Mouse (Mus musculus) heart, postnatal 25 days (tissue): ENCODE measurements around the gene Skp2. TPM values are rescaled to one million over a fixed set of nuclear protein-coding genes. Genes with fewer than 3 reads are reported as not detected.

Source experiments
- DNase-seq: peaks from one replicate; pipeline ENCODE4 v3.0.0; 2022; ENCODE audit warnings: low spot score
- intact Hi-C: fragments of 180-260 bp; cut with DNase I; formaldehyde crosslinking; loops from one replicate; pipeline ENCODE4 v1.15.1; 2025
- total RNA-seq, 2 experiments: library from RNA; stranded (reverse); gene quantifications; 2 replicates each; pipeline ENCODE4 v1.2.3; 2021

Gene Skp2
- total RNA-seq, 2 experiments from 2014 or later: 0.88 to 1.3 TPM

DNA sequence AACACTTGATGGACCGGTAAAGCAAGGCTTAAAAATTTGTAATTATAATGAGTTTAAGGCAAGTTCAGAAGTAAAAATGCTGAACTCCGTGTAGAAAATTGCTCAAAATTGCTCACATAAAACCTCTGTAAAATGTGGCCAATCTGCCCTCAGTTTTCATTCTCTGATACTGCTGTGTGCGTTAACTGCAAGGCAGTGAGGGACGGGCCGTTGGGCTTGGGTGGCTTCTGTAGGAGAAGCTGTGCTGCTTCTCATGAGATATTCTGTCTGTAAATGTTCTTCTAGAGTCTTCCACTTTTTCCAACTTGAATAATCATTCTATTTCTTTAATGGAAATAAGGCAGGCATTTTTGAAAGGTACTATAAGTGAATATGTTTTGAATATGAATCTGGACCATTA is 75.6 kb downstream of the Skp2 start:
- intact Hi-C loops: no loop called here
- DNase-seq: no peak

DNA sequence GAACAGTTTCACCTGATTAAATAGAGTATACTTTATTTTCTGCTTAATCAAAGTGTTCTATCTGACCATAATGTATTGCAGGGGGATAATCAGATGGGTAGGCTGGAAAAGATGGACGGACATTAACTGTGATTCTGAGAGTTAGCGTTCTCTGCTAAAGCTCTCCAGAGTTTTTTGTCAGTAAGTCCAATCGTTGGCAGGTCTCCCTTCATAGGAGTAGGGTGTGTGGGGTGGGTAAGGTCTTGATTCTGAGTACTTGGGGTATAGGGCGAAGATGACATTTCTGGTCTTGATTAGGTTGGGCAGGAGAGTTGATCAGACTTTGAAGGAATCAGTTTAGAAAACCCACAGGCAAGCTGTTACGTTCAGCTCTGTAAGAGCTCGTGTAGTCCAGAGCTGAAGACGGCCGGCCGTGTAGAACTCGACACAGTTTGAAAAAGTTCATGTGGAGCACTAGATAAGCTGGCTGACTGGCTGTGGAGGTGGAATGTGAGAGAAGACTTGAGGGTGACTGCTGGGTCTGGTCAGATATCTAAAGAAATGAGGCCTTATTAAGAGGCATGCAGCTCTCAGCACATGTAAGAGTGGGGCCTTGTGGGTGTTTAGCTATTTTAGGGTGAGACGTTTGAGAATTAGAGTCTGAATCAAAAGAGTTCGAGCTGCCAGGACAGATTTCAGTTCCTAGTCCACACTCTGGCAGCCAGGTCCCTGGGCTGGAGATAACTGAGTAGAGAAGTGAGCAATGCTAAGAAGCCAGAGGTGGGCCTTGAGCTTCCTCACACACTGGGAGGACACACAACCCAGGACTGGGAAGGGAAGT is 76.5 kb downstream of the Skp2 start:
- no peak for DNase-seq
- intact Hi-C loops: no loop called here

DNA sequence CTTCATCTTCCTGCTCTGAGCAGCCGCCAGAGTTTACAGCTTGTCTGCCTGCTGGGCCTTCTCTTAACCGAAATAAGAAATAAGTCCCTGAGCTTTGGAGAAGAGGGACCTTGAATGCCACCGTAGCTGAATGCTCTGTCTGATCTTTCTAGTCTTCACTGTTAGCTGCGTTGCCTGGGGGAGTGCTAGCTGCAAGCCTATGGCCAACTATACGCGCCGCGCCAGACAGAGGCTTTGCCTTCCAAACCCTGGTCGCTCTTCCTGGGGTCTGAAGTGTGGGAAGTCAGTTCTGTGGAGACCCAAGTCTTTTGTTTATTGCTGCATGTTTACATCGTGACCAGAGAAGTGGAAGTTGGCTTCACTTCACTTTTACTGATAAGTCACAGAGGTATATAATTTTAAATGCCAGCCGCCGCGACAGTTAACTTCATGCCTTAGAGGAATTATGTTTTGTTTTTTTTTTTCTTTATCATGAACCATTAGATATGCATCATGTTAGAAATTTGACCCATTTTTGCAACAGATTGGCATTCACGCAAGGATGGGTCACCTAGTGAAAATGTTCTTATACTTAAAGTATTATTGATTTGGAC is 79.5 kb downstream of the Skp2 start:
- DNase-seq: no peak
- intact Hi-C loops: no loop called here

DNA sequence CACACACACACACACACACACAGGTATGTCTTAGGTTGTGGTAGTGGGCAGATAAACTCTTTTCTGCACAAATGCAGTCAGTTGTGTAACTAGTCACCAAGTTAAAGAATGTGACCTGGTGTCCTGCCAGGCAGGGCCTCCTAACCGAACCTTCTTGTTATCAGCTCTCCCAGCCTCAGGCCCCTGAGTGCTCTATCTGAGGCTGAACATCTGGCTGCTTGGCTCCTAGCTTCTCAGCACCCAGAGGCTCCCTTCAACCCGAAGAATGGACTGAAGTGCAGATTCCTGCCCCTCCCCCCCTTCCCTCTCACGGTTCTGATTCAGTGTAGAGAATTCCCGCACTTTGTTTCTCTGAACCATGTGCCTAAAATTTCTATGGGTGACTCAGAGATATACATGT is 80.6 kb downstream of the Skp2 start:
- DNase-seq: no peak

DNA sequence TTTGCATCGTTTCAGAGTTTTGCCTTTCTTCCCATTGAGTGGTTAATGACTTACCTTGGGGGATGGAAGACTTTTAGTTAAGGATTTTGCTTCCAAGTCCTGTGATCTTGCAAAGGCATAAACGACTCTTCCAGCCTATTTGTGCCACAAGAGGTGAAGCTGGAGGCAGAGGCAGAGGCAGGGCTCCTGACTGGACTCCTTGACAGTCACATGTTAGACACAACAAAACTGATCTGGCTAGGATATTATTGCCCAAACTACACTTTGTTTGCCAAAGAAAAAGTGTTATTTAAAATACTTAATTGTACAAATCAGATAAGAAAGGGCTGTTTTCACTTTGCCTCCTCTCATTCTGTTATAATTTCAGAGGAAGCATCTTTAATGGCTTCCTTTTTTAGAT is 81.1 kb downstream of the Skp2 start:
- intact Hi-C loops: no loop called here
- no peak for DNase-seq

More for the DNA sequence above, 80.6 kb downstream of the Skp2 start:
- intact Hi-C loops: no loop called here

DNA sequence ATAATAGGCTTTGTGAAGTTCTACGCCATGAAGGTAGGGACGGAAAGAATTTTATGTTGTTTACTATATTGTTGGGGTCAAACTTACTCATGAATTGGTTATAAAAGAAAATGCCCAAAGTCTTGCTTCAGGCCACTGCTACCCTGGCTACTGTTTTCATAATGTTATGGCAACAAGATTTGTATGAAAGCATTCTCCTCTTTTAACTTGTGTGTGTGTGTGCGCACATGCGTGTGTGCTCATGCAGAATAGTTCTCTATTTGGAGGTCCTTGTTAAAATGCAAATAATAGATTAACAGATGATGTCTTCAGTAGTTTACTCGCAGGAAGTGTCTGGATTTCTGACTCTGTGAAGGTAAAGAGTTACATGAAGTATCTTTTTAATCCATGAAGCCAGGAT is 81.5 kb downstream of the Skp2 start:
- no peak for DNase-seq
- intact Hi-C loops: no loop called here

GRCm38 (mm10) chr15:9073067-9073608 is 82.1 kb downstream of the Skp2 start:
- intact Hi-C loops: no loop called here
- no peak for DNase-seq

GRCm38 (mm10) chr15:9072630-9073029 is 82.6 kb downstream of the Skp2 start:
- DNase-seq: no peak
- intact Hi-C loops: no loop called here

DNA sequence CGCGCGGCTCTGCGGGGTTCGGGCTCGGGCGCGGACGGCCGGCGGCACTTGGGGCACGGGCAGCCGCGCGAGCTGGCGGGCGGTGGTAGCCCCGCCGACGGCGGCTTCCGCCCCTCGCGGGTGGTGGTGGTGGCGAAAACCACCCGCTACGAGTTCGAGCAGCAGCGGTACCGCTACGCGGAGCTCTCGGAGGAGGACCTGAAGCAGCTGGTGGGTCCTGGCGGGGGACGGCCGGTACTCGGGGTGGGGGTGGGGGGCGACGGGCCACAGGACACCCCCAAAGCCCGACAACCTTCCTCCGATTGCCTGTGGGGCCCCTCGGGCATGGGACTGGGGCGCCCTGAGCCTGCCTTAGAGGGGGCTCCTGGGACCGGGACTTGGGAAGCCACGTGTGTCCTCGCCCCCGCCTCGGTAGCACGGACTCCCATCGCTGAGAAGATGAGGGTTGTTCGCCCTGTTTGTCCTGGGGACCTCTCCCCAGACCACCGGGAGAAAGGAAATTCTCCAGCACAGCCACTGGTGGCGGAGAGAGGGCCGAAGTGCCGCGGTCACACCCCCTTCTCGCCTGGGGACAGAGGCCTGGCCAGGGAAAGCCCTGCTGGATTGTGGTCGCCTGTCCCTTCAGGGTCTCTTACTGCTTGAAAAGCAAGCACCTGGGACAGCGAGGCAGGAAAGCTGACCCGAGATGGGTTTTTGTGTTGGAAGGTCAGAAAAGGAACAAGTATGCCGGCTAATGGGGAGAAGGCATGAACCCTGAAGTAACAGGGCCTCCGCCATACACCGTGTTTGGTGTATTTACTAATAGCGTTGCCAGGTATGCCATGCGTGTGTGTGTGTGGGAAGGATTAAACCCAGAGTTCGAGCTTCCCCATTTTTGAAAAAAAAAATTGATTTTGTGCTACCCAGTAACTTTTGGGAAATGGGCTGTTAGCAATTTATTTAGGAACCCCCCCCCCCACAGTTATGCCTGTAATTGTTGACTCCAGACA is 83.4 kb downstream of the Skp2 start:
- no peak for DNase-seq
- intact Hi-C loops: loop anchor here (2.0 kb wide), 1 partner anchor 71 kb away; no protein-coding TSS in a partner anchor

DNA sequence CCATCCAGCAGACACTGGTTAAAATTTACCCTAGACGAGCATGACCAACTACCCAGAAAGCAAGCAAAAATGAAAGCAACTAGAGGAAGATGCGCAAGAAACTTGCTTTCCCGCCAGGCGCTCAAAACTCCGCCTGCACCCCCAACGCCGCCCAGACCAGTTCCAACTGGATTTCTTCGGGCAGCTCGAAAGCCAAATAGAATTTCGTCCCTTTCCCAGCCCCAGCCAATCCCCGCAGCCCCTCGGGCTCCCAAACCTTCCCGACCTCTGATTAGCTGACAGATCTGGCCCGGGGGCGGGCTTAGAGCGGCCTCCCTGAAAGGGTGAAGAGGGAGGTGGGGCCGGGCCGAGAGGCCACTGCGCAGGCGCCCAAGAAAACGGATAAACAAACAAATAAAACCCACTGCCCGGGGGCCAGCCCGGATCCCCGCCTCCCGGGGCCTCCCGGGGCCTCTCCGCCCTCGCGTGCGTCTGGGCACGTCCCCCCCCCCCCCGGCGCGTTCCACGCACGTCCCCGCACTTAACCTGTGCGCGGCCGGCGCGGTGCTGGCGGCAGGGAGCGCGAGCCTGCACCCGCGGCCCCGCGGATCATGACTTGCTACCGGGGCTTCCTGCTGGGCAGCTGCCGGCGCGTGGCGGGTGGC is 84.2 kb downstream of the Skp2 start, which contains the start of gene Nadk2:
Gene Nadk2 (plus strand): TSS at position 349 of the 644 bp plus-strand sequence.
- intact Hi-C loops: loop anchor here (2.0 kb wide), 1 partner anchor 72 kb away; no protein-coding TSS in a partner anchor
- peak; percentile 99 for DNase-seq

- intact Hi-C loops: loop anchor here (2.0 kb wide), 1 partner anchor 72 kb away; no protein-coding TSS in a partner anchor
- no peak for DNase-seq
Observed at GRCm38 (mm10) chr15:9070353-9070752, 84.9 kb downstream of the Skp2 start.

DNA sequence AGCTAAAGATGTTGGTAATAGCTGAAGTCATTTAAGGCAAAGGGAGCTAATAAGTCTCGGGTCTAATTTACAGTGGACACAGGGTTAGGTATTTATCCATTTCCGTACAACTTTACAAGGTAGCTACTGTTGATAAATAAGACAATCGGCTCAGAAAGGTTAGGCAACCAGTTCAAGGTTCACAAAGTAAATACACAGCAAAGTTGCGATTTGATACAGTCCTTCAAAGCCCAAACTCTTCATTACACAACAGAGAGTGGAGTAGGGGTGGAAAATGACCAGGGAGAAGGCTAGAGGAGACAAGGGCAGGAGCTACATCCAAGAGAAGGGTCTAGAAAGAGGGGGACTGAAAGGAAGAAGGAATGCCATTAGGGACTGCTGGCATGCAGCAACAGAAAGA is 86.3 kb downstream of the Skp2 start:
- intact Hi-C loops: no loop called here
- DNase-seq: no peak

Other genes starting within 250 kb of the Skp2 start
- gene Ranbp3l, start 187.5 kb downstream of the Skp2 start, total RNA-seq: not detected
- 10 to 100 TPM; 53.9 to 54.1 TPM for gene Nadk2, start 84.2 kb downstream of the Skp2 start, total RNA-seq
- 10 to 100 TPM; 10.8 to 12.7 TPM for gene Lmbrd2, start 14.9 kb downstream of the Skp2 start, total RNA-seq
- not detected for gene Ugt3a1, start 121.5 kb upstream of the Skp2 start, total RNA-seq
- not detected for gene Ugt3a2, start 180.1 kb upstream of the Skp2 start, total RNA-seq